Mouse (Mus musculus) lung, postnatal 0 days (tissue): ENCODE measurements around the gene Actn2. TPM values are rescaled to one million over a fixed set of nuclear protein-coding genes. Genes with fewer than 3 reads are reported as not detected.
A peak's percentile ranks its signal among the peaks of the same experiment; 100 is the strongest.

Experiments used
- ATAC-seq: fragments of 200-750 bp; cut with Nextera tagmentation; 2 replicates; pipeline ENCODE4 v1.8.0; 2017; ENCODE audit warnings: moderate library complexity
- DNase-seq: peaks from one replicate; pipeline ENCODE4 v3.0.0-alpha.2; 2016; ENCODE audit warnings: low spot score
- H3K27ac ChIP-seq: fragments of 300-500 bp; sonication (generic); 2 replicates; pipeline ENCODE4 v1.5.1; 2014; ENCODE audit warnings: antibody characterized with exemption, mild to moderate bottlenecking, low read length, mixed read lengths
- H3K27me3 ChIP-seq: fragments of 300-500 bp; sonication (generic); replicated peaks from 2 replicates; pipeline ENCODE4 v1.6.1; 2014; ENCODE audit warnings: low read length, mixed read lengths; ENCODE audit not compliant: insufficient read depth
- H3K36me3 ChIP-seq: fragments of 300-500 bp; sonication (generic); 2 replicates; pipeline ENCODE4 v1.6.1; 2014; ENCODE audit warnings: low read length, mixed read lengths; ENCODE audit not compliant: insufficient read depth
- H3K4me1 ChIP-seq: fragments of 300-500 bp; sonication (generic); 2 replicates; pipeline ENCODE4 v1.6.1; 2014; ENCODE audit warnings: antibody characterized with exemption, low read depth, low read length, mixed read lengths; ENCODE audit not compliant: insufficient read depth
- H3K4me2 ChIP-seq: fragments of 300-500 bp; sonication (generic); replicated peaks from 2 replicates; pipeline ENCODE4 v1.6.1; 2014; ENCODE audit warnings: low read depth, mild to moderate bottlenecking, low read length, moderate library complexity, mixed read lengths
- H3K4me3 ChIP-seq: fragments of 300-500 bp; sonication (generic); 2 replicates; pipeline ENCODE4 v1.5.1; 2014; ENCODE audit warnings: low read depth, low read length
- H3K9ac ChIP-seq: fragments of 300-500 bp; sonication (generic); replicated peaks from 2 replicates; pipeline ENCODE4 v1.6.1; 2014; ENCODE audit warnings: low read depth, mild to moderate bottlenecking
- H3K9me3 ChIP-seq: fragments of 300-500 bp; sonication (generic); 2 replicates; pipeline ENCODE4 v1.6.1; 2016; ENCODE audit warnings: low read length, mixed read lengths
- CTCF ChIP-seq: IDR thresholded peaks from 2 replicates; pipeline ENCODE4 v1.5.1; 2016; ENCODE audit warnings: antibody characterized with exemption, mild to moderate bottlenecking
- EP300 ChIP-seq: IDR thresholded peaks from 2 replicates; pipeline ENCODE4 v1.6.1; 2016; ENCODE audit warnings: antibody characterized with exemption, mild to moderate bottlenecking, control low read depth
- WGBS: fragments of 180-500 bp; shearing (Covaris S2); extraction: QIAGEN DNeasy Blood & Tissue Kit; methylation state at CpG from one replicate; pipeline ENCODE4 v1.1.7; 2014; 5-methylcytosine and 5-hydroxymethylcytosine counted together
- polyA plus RNA-seq: library from polyadenylated mRNA; unstranded; fragments of >200 nt; fragmentation: Nextera tagmentation; extraction: Ambion mirVana; gene quantifications from 2 replicates; pipeline ENCODE4 v1.2.1, GENCODE M21; 2015

Gene Actn2
- polyA plus RNA-seq, 1 experiment from 2014 or later = 16.1 TPM

- H3K36me3 ChIP-seq = no peaks in the 10 kb centered on the region
- no peak overlapping the region for H3K27ac ChIP-seq
- ATAC-seq (no peak), DNase-seq (no peak)
- H3K9me3 ChIP-seq = no peaks in the 10 kb centered on the region
- H3K27me3 ChIP-seq = no peaks in the 10 kb centered on the region
- H3K4me2 ChIP-seq = no peak overlapping the region
- no peak overlapping the region for H3K9ac ChIP-seq
- 26% methylated on average over 6 of the region's 6 CpGs for WGBS
- no peak for TF ChIP-seq EP300
- no peak for TF ChIP-seq CTCF
- H3K4me3 ChIP-seq = no peak overlapping the region
- peaks cover 2% of the 10 kb centered on the region; the same call in 1 of the 2 replicates for H3K4me1 ChIP-seq
These were observed 887 bp upstream of the Actn2 start for GRCm38 (mm10) chr13:12341447-12341846.

- H3K9me3 ChIP-seq = no peaks in the 10 kb centered on the region
- H3K9ac ChIP-seq = no peak overlapping the region
- no peaks in the 10 kb centered on the region for H3K27me3 ChIP-seq
- TF ChIP-seq EP300 (no peak), CTCF (no peak)
- H3K4me2 ChIP-seq = no peak overlapping the region
- H3K27ac ChIP-seq = no peak overlapping the region
- no peak overlapping the region for H3K4me3 ChIP-seq
- DNase-seq (peak; percentile 13), ATAC-seq (no peak)
- H3K4me1 ChIP-seq = peaks cover 2% of the 10 kb centered on the region; the same call in 1 of the 2 replicates
- H3K36me3 ChIP-seq = no peaks in the 10 kb centered on the region
These were observed 1.1 kb downstream of the Actn2 start for GRCm38 (mm10) chr13:12339446-12339845.

DNA sequence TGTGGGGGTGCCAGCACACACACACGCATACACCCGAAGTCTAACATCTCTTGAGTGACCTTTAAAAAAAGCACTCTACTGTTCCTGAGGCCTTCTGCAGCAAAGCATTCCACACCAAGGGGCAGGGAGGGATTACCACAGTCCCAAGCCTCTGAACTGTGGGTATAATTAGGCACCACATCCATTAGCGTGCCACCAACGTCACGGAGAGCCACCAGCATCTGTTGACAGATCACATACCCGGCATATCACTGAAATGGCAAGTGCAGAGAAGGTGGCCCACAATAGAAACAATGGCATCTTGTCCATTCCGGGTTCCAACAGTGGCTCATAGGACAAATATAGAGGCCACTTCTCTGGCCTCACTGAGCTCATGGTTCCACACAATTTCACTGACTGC lies 2.8 kb downstream of the Actn2 start:
- Histone ChIP-seq H3K27ac (no peak overlapping the region), H3K9ac (no peak overlapping the region), H3K4me3 (no peak overlapping the region), H3K27me3 (no peaks in the 10 kb centered on the region), H3K4me1 (peaks cover 2% of the 10 kb centered on the region; the same call in 1 of the 2 replicates), H3K9me3 (no peaks in the 10 kb centered on the region), H3K4me2 (no peak overlapping the region), H3K36me3 (no peaks in the 10 kb centered on the region)
- ATAC-seq = no peak
- 71% methylated on average over 7 of the region's 7 CpGs for WGBS
- TF ChIP-seq EP300 (no peak), CTCF (no peak)
- no peak for DNase-seq

DNA sequence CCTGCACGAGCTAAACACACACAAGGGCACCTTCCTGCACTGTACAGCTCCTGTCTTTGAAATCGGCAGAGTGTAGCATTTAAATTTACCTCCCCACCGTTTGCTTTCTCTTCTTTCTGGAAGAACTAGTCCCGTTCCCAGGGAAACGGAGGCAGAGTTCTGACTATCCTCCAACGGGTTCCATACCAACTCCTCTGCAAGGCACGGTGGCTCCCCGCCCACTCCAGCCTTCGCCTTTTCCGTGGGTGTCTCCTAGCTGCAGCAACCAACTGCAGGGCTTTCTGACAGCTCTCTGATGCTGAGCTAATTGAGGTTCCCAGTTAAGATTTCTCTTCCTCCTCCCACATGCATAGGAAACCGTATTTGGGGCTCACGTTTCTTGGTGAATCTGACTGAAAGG lies 6.5 kb downstream of the Actn2 start:
- Histone ChIP-seq H3K9me3 (no peaks in the 10 kb centered on the region), H3K4me2 (no peak overlapping the region), H3K36me3 (no peaks in the 10 kb centered on the region), H3K9ac (no peak overlapping the region), H3K27me3 (no peaks in the 10 kb centered on the region), H3K27ac (no peak overlapping the region), H3K4me3 (no peak overlapping the region), H3K4me1 (no peaks in the 10 kb centered on the region)
- WGBS = 49% methylated on average over 12 of the region's 12 CpGs
- TF ChIP-seq CTCF (no peak), EP300 (no peak)
- DNase-seq (no peak), ATAC-seq (no peak)

- H3K4me2 ChIP-seq = no peak overlapping the region
- no peak overlapping the region for H3K9ac ChIP-seq
- H3K4me1 ChIP-seq = no peaks in the 10 kb centered on the region
- 99% methylated on average over 5 of the region's 5 CpGs for WGBS
- H3K27me3 ChIP-seq = no peaks in the 10 kb centered on the region
- TF ChIP-seq CTCF (no peak), EP300 (no peak)
- no peaks in the 10 kb centered on the region for H3K36me3 ChIP-seq
- DNase-seq = no peak
- no peaks in the 10 kb centered on the region for H3K9me3 ChIP-seq
- H3K27ac ChIP-seq = no peak overlapping the region
- no peak for ATAC-seq
- H3K4me3 ChIP-seq = no peak overlapping the region
These were observed 9.0 kb downstream of the Actn2 start for GRCm38 (mm10) chr13:12331528-12331927.

DNA sequence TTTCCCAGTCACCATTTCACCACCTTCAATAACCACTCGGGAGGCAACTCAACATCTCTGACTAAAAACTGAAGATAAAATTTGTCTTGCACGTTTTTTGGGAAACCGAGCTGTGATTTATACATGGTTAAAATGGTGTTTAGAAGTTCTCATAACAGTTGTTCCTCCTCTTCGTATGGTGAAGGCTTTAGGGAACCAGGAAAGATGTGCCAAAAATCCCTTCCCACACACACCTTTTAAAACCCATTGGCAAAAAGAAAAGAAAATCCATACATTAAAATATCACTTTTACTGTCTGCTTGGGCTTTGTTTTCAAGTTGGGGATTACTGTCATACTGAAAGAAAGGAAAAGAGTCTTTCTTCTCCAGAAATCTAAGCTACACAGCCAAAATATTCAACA lies 12.2 kb downstream of the Actn2 start:
- Histone ChIP-seq H3K4me3 (no peak overlapping the region), H3K27ac (no peak overlapping the region), H3K36me3 (no peaks in the 10 kb centered on the region), H3K27me3 (no peaks in the 10 kb centered on the region), H3K4me1 (no peaks in the 10 kb centered on the region), H3K4me2 (no peak overlapping the region), H3K9ac (no peak overlapping the region), H3K9me3 (no peaks in the 10 kb centered on the region)
- ATAC-seq (no peak), DNase-seq (no peak)
- TF ChIP-seq CTCF (no peak), EP300 (no peak)
- WGBS = 77% methylated on average over 4 of the region's 4 CpGs

- Histone ChIP-seq H3K27me3 (no peaks in the 10 kb centered on the region), H3K4me1 (no peaks in the 10 kb centered on the region), H3K4me3 (no peak overlapping the region), H3K9me3 (no peaks in the 10 kb centered on the region), H3K4me2 (no peak overlapping the region), H3K27ac (no peak overlapping the region), H3K36me3 (no peaks in the 10 kb centered on the region), H3K9ac (no peak overlapping the region)
- WGBS = 95% methylated on average over 6 of the region's 6 CpGs
- TF ChIP-seq EP300 (no peak), CTCF (no peak)
- ATAC-seq (no peak), DNase-seq (no peak)
These were observed 13.0 kb downstream of the Actn2 start for GRCm38 (mm10) chr13:12327577-12327976.
